Comparison of ENCODE assay signal across 10 mouse cellular contexts in genomic region chr14:22651131-22651952, GRCm38 (mm10).
DNase-seq lines count a peak whose midpoint lies in the region; ATAC-seq and TF ChIP-seq lines count a peak whose summit lies in the region.
"Had no signal": no experiment of that assay in that cellular context is flagged by ENCODE, and none has a peak within 500 bp of the region (broad histone marks: within the 10 kb centered on the region; RNA-seq: fewer than 3 reads in every experiment).

No protein-coding gene starts in this region.

- no peak overlapping the region for H3K9ac ChIP-seq in lung, postnatal 0 days (replicated peaks; ENCODE audit: low read depth)
- no peak overlapping the region for H3K9ac ChIP-seq in kidney, embryonic 14.5 days (ENCODE audit: low read depth, low read length)
- H3K9ac ChIP-seq: liver, postnatal 0 days had no signal

- ATAC-seq in lung, postnatal 0 days, result no peak
- ATAC-seq in kidney, embryonic 14.5 days (ENCODE audit: low FRiP score, low TSS enrichment), result peak; percentile 76
- ATAC-seq: liver, postnatal 0 days had no signal

- no peaks in the 10 kb centered on the region for H3K36me3 ChIP-seq in lung, postnatal 0 days (ENCODE audit: insufficient read depth, low read length)
- H3K36me3 ChIP-seq in kidney, embryonic 14.5 days (ENCODE audit: control insufficient read depth, insufficient read depth, low read length), result no peaks in the 10 kb centered on the region

- WGBS in lung, postnatal 0 days, result 46% methylated on average over 14 of the region's 14 CpGs
- 22% methylated on average over 14 of the region's 14 CpGs for WGBS in kidney, embryonic 14.5 days

- no peaks in the 10 kb centered on the region for H3K9me3 ChIP-seq in lung, postnatal 0 days (ENCODE audit: low read length)
- no peaks in the 10 kb centered on the region for H3K9me3 ChIP-seq in kidney, embryonic 14.5 days (ENCODE audit: control insufficient read depth, low read length)

- H3K4me2 ChIP-seq in lung, postnatal 0 days (replicated peaks; ENCODE audit: low read depth, low read length), result no peak overlapping the region
- H3K4me2 ChIP-seq in kidney, embryonic 14.5 days (replicated peaks; ENCODE audit: low read depth, low read length), result no peak overlapping the region; the same call in 1 of the 2 replicates

- H3K27ac ChIP-seq in lung, postnatal 0 days (ENCODE audit: low read length), result no peak overlapping the region
- H3K27ac ChIP-seq in kidney, embryonic 14.5 days (ENCODE audit: low read depth, low read length), result peak overlapping the region; percentile 37; the same call in 1 of the 2 replicates

- H3K4me3 ChIP-seq in lung, postnatal 0 days (ENCODE audit: low read depth, low read length), result no peak overlapping the region
- no peak overlapping the region for H3K4me3 ChIP-seq in kidney, embryonic 14.5 days (ENCODE audit: low read length)

- DNase-seq in adrenal gland, adult (ENCODE audit: inconsistent age in 2 of 2, low spot score in 1 of 2), result peak; percentile 14 to 64
- DNase-seq in adrenal gland, postnatal 4 days (ENCODE audit: low spot score in 2 of 2), result no peak
- DNase-seq in lung, postnatal 0 days (ENCODE audit: low spot score), result peak; percentile 23
- no peak for DNase-seq in lung, postnatal 25 days (ENCODE audit: low spot score)
- DNase-seq in skeletal muscle tissue, adult 2 months (ENCODE audit: low read depth, low spot score), result peak; percentile 89
- no peak for DNase-seq in layer of hippocampus, adult 9-10 months (ENCODE audit: low spot score)
- DNase-seq in right cerebral cortex, postnatal 14 days, result no peak
- DNase-seq: cerebellum, postnatal 25 days; liver, postnatal 0 days had no signal

- TF ChIP-seq CTCF in lung, postnatal 0 days (IDR thresholded peaks at IDR 0.05), result no peak

- no peaks in the 10 kb centered on the region for H3K27me3 ChIP-seq in lung, postnatal 0 days (replicated peaks; ENCODE audit: insufficient read depth, low read length)
- no peaks in the 10 kb centered on the region for H3K27me3 ChIP-seq in kidney, embryonic 14.5 days (ENCODE audit: control insufficient read depth, insufficient read depth, low read length)

- TF ChIP-seq EP300 in lung, postnatal 0 days (IDR thresholded peaks at IDR 0.05), result no peak

- peaks cover 23% of the 10 kb centered on the region for H3K4me1 ChIP-seq in lung, postnatal 0 days (ENCODE audit: insufficient read depth, low read depth, low read length)
- peaks cover 25% of the 10 kb centered on the region for H3K4me1 ChIP-seq in kidney, embryonic 14.5 days (ENCODE audit: control insufficient read depth, insufficient read depth, low read length)

Comparison
In these comparisons a context has a peak if more than half of its experiments do, and no peak if none do; other contexts are left out.
1. DNase-seq: peak in adrenal gland, adult (2 of 2), lung, postnatal 0 days (single experiment) and skeletal muscle tissue, adult 2 months (single experiment); none in adrenal gland, postnatal 4 days (0 of 2), lung, postnatal 25 days (single experiment), layer of hippocampus, adult 9-10 months (single experiment) and right cerebral cortex, postnatal 14 days (single experiment).